Mouse (Mus musculus) mature B cell (primary cell): ENCODE measurements around the gene Sp6.

Experiments
- in situ Hi-C: fragments of 300-500 bp; cut with MboI; formaldehyde crosslinking; loops from 2 replicates; pipeline ENCODE4 v1.14.3; 2019

Gene Sp6

DNA sequence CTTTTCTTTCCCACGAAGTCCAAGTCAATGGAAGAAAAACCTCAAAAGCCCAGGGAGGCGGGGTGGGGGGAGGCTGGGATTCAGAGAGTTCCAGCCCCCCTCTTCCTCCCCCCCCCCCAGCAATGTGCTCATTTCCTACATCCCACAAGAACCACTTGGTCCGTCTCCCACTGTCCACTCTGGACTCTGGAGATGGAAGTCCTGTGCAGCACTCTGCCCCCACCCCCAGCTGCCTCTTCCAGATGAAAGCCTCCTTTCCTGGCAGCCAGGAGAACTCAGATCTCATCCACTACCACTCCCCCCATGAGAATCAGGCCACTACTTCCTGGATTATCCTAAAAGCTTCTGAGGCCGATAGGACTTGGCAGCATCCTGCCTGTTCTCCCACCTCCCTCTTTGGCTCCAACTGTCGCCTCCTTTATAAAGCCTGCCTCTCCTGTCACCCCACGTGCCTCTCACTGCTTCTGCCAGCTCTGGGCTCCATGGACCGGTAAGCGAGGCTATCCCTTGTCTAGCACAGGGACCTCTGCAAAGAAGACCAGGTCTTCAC lies at the start of gene Sp6:
Gene Sp6, plus strand, starts transcription at position 274 of the 550 bp plus-strand sequence.
- in situ Hi-C loops = no loop called here

DNA sequence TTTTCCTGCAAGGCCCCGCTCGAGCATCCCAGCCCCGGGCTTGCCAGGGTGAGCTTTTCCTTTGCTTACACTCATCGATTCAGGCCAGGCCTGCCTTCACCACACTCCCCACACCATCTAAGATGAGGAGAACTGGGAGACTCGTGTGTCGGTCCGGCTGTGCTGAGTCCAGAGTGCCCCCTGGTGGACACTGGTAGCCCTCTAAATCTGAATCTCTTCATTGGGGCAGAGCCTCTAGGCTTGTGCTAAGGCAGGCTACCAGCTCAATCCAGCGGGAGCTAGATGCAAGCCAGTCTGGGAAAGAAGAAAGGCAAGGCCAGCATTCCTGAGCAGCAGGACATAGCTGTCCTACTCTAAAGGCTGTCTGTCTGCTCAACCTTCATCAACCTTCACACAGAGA lies 49.6 kb upstream of the Sp6 start:
- in situ Hi-C loops = no loop called here

DNA sequence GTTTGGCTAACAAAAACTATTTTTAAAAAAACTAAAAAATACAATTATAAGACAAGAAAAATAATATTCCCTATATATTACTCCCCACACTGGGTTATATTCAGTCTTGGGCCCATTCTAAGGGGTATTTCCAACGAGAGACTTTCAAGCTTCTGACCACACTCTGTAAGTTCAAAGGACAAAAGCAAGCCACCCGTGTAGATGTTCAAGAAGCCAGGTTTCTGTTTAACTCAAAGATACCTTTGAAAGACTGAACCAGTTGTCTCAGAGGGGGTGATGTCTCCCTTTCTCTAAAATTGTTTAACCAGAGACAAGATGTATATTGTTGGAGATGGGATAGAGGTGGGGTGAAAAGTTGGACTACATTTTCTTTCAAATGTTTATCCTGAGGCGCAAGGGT lies 47.0 kb upstream of the Sp6 start:
- in situ Hi-C loops = no loop called here

DNA sequence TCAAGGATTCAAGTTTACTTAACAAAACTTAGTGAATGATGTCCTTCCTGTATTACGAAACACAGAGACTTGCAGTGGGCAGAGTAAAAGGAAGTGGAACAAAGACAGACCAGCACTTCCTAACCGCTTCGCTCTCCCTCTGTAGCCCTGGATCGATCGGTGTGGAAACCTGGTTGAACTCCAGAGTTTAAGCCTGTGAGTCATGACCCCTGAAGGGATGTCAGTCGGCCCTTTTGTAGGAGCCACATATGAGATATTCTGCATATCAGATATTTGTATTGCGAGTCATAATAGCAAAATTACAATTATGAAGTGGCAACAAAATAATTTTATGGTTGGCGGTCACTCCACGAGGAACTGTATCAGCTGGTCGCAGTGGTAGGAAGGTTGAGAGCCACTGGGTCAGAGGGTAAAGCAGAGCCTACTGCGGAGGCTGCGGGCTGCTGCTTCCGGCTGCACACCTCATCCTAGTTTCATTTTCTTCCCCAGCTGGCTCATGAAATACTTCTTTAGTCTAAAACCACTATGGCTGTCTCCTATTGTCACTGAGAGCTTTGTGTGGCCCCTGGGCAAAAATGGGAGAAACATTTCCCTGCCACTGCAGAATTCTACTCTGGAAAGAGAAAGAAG lies 46.2 kb upstream of the Sp6 start:
- in situ Hi-C loops = no loop called here

DNA sequence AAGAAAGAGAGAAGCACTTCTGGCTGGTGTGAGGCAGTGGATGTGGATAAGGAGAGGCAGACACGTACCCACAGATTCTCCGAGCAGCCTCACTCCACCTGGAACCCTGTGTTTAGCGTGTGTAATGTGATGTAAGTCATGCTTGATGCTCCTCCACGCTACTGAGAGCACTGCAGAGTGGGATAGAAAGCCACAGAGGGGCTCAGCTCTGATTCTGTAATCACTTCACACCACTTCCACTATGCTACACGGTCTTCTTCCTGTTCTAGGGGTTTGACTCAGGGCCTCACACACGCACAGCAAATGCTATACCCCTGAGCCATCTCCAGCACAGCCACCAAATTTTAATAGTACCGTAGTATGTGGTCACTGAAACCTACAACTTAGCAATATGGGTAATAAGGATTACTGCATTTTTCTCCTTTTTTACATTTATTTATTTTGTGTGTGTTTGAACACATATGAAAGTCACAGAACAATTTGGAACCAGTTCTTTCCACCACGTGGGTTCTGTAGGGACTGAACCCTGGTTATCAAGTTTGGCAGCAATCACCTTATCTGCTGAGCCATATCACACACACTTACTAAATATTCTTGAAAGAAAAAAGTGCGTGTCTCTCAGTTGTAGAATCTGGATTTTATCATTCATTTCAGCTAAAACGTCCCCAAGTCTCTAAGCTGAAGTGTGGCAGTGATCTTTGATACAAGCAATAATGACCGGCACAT lies 45.5 kb upstream of the Sp6 start:
- in situ Hi-C loops = no loop called here

DNA sequence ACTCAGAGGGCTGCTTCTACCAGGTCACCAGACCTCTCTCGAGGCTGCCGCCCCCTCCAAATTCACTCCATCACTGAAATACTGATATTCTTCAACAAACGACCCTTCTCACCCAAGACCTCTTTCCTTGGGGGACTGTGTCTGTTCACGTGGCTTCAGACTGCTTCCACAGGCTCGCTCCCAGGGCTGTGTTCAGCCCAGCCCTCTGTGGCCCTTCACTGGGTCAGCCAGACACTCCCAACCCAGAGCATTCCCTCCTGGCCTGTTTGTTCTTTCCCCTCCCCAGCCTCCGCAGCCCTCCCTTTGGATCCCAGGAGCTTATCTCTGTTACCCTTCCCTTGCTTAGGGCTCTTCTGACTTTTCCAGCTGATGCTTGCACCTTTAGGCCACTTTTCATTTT lies 44.7 kb upstream of the Sp6 start:
- in situ Hi-C loops = no loop called here

DNA sequence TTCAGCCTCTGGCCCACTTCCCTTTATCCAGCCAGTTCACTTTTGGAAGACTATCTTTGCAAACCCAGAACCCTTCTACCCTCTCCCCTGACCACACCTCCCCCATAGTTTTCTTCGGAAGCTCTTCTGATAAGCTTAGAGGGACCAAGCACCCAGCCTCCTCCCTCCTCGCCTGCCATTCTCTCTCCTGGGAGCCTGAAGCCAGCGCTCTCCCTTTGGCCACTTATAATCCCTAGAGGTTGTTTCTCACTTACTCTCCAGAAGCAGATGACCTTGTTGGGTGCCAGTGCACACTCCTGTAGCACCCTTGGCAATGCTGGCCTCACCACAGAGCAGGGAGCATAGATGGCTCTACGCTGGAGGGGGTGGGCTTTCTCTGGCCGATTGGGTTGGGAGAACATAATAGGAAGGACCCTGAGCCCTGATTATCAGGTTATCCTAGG lies 43.9 kb upstream of the Sp6 start:
- in situ Hi-C loops = no loop called here

DNA sequence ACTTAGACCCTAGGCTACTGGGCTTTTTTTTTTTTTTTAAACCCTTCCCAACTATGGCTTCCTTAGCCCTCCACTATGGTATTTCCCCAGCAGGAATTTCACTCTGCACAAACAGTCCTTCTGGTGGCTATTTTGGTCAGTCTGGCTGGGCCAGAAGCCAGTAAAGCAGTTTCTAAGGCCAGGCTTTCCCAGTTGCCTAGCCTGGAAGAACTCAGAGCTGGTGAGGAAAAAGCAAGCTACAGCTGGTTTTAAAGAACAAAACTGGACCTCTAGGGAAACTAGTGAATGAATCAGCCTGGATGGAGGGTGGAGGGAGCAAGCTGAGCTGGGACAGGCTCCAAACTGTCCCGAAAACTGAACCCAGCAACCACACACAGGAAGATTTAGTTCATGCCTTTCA lies 43.4 kb upstream of the Sp6 start:
- in situ Hi-C loops = no loop called here

DNA sequence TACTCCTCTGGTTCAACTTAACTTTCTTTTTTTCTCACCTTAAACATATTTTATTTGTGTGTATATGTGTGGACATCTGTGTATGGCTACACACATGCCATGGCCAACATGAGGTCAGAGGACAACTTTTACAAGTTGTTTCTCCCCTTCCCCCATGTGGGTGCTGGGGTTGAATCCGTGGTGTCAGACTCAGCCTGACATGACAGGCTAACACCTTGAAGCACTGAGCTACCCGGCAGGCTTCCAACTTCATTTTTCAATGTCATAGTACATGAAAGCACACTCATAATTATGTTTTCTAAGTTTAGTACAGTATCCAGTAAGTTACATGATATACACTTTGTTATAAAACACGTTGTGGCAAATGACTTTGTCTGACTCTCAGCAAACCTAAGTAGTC lies 42.9 kb upstream of the Sp6 start:
- in situ Hi-C loops = no loop called here

DNA sequence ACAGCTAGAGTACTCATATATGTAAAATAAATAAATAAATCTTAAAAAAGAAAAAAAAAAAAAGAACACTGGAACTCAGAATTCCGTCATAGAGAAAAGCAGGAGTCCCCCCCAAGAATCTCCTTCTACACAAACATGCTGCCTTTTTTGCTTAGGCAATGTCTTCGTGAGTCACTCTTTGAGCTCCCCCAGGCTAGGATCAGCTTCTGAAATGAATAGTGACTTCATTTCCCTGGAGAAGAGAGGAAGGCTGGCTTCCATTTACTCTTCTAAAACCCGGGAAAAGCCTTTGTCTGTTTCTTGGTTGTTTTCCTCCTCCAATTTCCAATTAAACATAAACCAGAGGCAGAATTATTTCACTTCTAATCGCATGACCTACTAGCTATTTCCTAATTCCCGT lies 40.3 kb upstream of the Sp6 start:
- in situ Hi-C loops = no loop called here

DNA sequence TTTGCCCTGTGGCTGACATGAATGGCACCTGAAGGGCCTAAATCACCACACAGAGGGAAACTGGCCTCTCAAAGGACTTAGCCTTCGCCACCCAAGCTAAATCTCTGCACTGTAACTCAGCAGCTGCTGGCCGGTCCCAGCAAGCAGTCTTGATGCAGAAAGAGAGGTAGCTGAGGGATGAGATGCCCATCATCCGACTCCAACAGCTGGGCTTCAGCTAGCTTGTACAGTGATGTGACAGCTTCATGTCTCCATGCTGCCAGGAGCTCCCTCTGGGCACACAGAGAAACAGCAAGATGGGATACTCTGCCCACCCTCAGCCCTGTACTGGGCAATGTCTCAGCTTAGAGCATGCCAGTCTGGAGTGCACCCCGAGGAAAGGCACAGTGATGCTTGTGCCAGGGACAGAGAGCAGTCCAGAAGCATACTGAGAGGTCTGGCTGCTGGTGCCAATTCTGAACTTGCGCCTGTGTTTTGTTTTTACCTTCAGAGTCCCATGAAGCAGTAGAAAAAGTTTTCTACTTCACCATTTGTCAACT lies 39.7 kb upstream of the Sp6 start:
- in situ Hi-C loops = no loop called here

DNA sequence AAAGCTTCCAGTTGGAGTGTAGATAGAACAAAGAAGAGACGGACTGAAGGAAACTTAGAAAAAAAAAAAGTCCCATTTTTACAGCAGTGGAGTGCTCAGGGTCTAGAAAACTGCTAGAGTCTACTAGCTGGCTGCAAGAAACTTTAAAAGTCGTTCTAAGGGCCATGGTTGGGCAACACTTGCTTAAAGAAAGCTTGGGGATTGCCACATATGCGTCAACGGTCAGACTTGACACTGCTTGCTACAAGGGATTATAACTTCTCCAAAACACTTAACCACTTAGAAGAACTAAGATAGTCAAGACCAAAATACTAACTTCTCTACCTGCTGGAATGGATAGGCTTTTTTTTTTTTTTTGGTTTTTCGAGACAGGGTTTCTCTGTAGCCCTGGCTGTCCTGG lies 38.4 kb upstream of the Sp6 start:
- in situ Hi-C loops = no loop called here

DNA sequence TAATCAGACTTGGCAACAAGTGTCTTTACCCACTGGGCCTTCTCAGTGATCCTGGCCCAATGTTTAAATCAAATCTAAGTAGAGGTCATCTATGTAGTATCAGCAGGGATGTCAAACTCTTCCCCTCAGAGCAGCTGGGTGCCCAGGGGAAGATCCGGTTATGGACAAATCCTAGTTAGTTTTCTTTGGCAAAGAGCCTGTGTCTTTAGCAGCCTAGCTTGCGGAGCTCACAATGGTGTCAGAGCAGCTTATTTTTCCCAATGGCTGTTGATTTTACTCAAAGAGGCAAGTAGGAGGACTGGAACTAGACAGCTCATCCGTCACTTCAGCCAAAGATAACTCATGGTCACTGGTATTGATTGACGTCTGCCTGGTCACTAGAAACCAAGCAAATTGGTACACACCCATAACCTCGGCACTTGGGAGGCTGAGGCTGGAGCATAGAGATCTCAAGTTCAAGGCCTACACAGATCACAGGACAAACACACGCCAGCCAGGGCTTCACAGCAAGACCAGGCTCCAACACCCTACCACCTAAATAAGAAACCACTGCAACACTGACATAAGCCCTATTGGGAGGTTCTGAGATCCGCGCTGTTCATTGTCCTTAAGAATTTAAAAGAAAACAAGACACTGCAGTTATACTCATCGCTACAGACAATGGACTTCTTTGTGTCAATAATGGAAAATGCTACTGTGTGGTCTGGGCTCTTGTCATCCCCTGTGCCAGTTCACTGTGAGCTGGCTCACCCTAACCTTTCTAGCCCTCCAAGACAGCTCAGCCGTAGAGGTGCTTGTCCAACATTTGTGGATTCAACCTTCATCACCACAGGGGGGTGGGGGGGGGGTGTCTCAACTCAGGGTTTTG lies 37.4 kb upstream of the Sp6 start:
- in situ Hi-C loops = no loop called here

DNA sequence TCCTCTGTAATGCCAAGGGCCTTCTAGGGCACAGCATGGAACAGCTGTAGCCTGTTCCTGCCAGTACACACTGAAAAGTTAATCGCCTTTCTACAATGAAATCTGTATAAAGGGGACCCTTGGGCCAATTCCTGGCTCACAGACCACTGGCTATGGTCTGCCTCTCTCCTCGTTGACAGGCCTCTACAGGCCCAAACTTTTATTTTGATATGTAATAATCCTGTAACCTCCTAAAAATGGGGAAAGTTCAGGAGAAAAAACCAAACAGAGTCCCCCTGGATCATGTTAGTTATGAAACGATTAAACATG lies 36.9 kb upstream of the Sp6 start:
- in situ Hi-C loops = no loop called here

DNA sequence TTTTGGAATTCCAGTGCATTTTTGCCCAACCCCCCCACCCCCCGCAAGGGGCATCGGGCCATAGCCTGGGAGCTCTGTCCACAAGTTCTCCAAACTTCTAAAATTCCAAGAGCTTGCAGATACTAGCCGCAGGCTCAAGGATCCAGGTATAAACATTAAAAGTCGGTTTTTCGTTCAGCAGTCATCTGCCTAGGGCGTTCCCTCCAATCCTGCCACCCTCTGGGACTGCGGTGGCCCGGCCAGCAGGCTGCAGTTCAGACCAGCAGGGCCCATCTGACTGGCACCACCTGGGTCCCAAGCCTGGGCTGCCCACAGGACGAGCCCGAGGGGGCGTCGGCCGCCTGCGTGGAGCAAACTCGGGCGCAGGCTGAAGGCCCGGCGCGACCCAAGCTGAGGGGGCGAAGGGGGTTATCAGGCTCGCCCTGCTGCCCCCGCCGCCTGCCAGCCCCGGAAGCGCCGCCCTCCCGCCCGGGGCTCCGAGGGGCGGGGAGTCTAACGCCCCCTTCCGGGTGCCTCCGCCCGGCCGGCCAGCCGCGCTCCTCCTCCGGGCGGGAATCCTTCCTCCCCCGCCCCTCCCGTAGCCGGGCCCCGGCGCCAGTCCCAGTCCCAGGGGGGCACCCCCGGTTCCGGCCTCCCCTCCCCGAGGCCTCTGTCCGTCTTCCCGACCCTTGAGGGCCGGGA lies 36.1 kb upstream of the Sp6 start:
- in situ Hi-C loops = no loop called here

DNA sequence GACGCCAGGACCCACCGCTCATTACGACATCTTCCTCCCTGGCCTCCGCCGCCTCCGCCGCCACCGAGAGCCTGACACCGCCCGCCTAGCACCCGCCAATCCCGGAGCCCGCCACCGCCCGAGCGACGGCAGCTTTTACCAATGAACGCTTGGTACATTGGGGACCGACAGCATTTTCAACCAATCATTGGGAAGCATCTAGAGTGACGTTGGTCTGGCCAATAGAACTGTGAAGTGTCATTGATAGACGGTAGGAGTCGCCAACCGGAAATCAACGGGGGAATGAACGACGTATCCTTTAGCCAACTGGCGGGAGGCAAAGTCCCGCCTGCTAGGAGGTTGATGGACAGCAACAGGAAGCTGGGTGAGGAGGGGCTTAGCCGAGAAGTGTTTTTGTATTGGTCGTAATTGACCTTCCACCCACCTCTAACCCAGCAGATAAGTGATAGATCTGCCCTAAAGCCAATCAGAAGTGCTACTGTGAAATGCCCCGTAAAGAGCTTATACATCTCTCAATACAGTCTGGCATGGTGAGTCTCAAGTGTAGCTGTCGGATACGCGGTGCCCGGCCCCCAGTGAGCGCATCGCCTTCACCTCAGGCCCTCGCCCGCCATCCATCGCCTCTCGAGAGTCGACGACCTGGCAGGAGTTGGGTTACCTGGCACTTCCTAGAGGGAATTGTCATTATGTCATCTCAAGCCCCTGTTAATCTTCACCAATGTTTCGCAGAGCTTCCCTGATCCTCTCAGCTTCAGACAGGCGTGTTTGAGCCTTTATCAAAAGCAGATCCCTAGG lies 35.4 kb upstream of the Sp6 start:
- in situ Hi-C loops = no loop called here

DNA sequence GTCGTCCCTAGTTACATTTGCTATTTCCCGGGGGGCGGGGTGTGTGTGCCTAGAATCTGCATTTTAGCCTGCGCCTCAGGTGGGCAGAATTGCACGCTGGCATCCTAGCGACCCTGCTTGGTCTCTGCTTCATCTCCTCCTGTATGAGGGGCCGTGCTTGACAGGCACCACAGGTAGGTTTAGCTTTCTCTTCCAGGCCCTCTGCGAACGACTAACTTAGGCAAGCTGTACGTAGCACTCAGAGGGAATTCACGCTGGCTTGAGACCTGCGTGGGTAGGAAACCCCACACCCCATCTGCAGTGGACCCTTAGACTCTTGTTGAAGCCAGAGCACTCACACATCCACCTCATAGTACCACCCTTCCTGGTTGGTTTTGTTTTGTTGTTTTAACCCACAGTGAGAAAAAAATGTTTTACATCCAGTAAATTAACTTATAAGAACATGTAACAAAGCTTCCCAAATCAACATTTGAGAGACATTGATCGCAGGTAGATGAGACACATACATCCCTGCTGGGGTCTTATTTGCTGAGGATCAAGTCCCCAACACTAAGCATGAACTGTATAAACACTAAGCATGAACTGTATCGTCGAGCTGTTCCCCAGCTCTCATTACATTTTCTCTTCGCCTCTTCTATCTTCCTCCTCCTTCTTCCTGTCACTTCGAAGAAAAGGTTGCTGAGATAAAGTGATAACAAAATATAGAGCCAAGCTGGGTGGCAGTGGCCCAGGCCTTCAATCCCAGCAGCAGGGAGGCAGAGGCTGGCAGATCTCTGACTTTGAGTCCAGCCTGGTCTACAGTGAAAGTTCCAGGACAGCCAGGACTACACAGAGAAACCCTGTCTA lies 34.6 kb upstream of the Sp6 start:
- in situ Hi-C loops = no loop called here

DNA sequence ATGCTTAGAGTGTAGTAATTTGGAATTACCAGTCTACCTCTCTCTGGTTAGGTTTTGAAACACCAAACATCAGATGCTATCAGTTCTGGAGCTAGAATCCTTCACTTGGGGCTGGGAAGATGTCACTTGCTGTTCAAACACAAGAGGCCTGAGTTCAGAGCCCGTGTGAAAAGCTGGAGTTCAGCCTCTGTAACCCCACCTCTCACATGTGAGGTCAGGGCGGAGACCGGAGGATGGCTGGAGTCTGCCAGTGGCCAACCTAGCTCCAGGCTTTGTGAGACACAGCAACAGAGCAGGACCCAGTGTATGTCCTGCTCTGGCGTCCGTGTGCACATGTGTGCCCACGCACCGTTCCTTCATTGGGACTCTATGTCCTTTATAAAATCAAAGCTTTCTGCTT lies 33.9 kb upstream of the Sp6 start:
- in situ Hi-C loops = no loop called here

DNA sequence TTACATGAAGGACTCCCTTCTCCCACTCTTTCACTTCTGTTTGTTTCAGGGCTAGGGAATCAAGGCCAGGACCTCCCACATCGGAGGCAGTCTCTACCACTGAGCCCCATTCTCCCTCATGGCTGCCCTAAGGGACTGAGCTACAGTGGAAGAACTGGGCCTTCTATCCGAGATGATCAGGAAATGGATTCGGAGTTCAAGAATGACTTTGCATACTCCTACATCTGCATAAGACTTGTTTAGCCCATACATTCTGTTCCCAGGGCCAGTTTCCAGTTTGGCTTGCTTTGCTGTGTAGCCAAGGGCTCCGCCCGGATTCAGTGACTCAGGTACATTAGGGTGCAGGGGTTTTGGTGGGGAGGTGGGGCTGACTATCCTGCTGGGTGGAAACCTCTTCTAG lies 33.2 kb upstream of the Sp6 start:
- in situ Hi-C loops = loop anchor here (5.0 kb wide), 1 partner anchor 47 kb away; the partner anchor contains the start of gene Scrn2

DNA sequence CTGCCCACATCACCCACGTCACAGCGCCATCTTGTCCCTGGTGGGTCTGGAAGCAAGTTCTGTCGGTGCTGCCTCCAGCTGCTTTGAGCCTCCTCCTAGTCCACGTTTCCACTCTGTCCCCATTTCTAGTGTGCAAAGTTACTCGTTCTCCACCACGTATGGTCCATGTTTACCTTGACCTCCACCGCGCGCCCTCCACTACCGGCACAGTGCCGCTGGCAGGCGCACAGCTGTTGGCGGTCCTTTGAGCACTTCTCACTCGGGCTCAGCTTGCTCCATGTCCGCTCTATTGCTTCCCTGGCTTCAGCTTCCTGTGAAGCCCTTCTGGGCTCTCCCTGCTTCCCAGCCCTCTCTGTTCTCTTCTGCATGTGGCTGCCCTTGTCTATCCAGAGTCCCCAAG lies 31.7 kb upstream of the Sp6 start:
- in situ Hi-C loops = loop anchor here (5.0 kb wide), 1 partner anchor 46 kb away; the partner anchor contains the start of gene Scrn2
